Mouse (Mus musculus) brain, embryonic 14.5 days (tissue): ENCODE measurements at regions not wholly inside any gene's neighbourhood (a gene's known extent, or its start where the extent isn't known, plus 50 kb on each side); places are given as distances from the start of the nearest gene placed in this dataset.

Experiments
- CTCF ChIP-seq: fragments of 200-500 bp; IDR thresholded peaks from 2 replicates; pipeline ENCODE4 v1.5.1; 2012; ENCODE audit warnings: inconsistent platforms, mild to moderate bottlenecking, moderate library complexity, borderline replicate concordance; ENCODE audit not compliant: insufficient read depth, insufficient read length; ENCODE audit errors: extremely low read depth
- POLR2A ChIP-seq: fragments of 200-500 bp; IDR thresholded peaks from 2 replicates; pipeline ENCODE4 v1.6.1; 2012; ENCODE audit warnings: mild to moderate bottlenecking, inconsistent platforms, borderline replicate concordance; ENCODE audit not compliant: poor library complexity, insufficient read depth, insufficient read length, severe bottlenecking; ENCODE audit errors: extremely low read depth

DNA sequence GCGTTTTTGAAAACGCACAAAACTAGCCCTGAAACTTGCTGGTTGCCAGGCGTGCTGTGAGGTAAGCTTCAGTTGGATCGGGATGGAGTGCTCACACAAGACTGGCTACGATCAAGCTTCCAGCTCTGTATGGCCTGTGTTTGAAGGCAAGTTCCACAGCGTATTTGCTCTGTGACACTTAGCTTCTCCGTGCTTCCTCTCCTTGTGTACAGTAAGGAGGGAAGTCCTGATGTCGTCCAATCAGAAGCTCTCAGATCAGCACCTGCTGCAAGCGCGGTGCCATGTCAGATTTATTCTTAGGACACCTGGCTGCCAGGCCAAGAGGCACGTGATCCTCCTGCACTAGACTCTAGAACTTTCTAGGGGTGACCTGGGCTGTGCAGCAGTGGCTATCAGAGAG, 236.0 kb downstream of the Cbln1 start:
- TF ChIP-seq CTCF, result no peak
- TF ChIP-seq POLR2A, result no peak
